Mouse (Mus musculus) layer of hippocampus, postnatal 14 days (tissue): ENCODE data around the gene Nit2. TPM values are rescaled to one million over a fixed set of nuclear protein-coding genes. Genes with fewer than 3 reads are reported as not detected.
"Not testable (repeated sequence)": the region's sequence is repeated elsewhere in the genome, so short reads cannot be mapped to it uniquely, and the experiment has no call there.

Source experiments
- DNase-seq, 2 experiments: peaks; one replicate each; pipeline ENCODE4 v3.0.0; 2021 to 2022; ENCODE audit warnings: low spot score in 2 of 2, mixed read lengths in 1 of 2
- long read RNA-seq, 2 experiments: library from polyadenylated mRNA; stranded (forward); transcript quantifications; one replicate each; pipeline ENCODE4 v2.0.0; 2021
- total RNA-seq, 2 experiments: library from RNA; stranded (reverse); gene quantifications; 2 replicates each; pipeline ENCODE4 v1.2.3; 2021

The Nit2 gene
- total RNA-seq = 10 to 100 TPM; 19.1 to 21.2 TPM
- long read RNA-seq, experiment 1, transcript Nit2-201 (10 exons, 1,286 nt) = major isoform, 12 of 13 reads
- long read RNA-seq, experiment 1, partial matches to known transcripts = 0 of 13 reads
- long read RNA-seq, experiment 1, other reads (novel, unspliced or antisense) = 1 of 13 reads
- long read RNA-seq, experiment 2, transcript Nit2-201 (10 exons, 1,286 nt) = major isoform, 16 of 19 reads
- long read RNA-seq, experiment 2, partial matches to known transcripts = 1 of 19 reads
- long read RNA-seq, experiment 2, other reads (novel, unspliced or antisense) = 2 of 19 reads

- DNase-seq = peak; percentile 87 to 93
Measured at GRCm38 (mm10) chr16:57166611-57167513, at the start of gene Nit2. Nit2 (minus strand) TSS chr16:57167341.

GRCm38 (mm10) chr16:57215957-57216356 lies 48.8 kb upstream of the Nit2 start:
- DNase-seq = no peak

- DNase-seq = no peak
Measured at GRCm38 (mm10) chr16:57211037-57211436, 43.9 kb upstream of the Nit2 start.

GRCm38 (mm10) chr16:57208342-57208741 lies 41.2 kb upstream of the Nit2 start:
- no peak for DNase-seq

GRCm38 (mm10) chr16:57197281-57197680 lies 30.1 kb upstream of the Nit2 start:
- DNase-seq = no peak

GRCm38 (mm10) chr16:57196590-57196989 lies 29.4 kb upstream of the Nit2 start:
- no peak for DNase-seq

- no peak for DNase-seq
Measured at GRCm38 (mm10) chr16:57191214-57191613, 24.1 kb upstream of the Nit2 start.

GRCm38 (mm10) chr16:57190390-57190789 lies 23.2 kb upstream of the Nit2 start:
- DNase-seq = no peak

- peak in 1 of 2 experiments; percentile 28 for DNase-seq
Measured at GRCm38 (mm10) chr16:57189493-57189892, 22.4 kb upstream of the Nit2 start.

GRCm38 (mm10) chr16:57186618-57187017 lies 19.5 kb upstream of the Nit2 start:
- DNase-seq = no peak

GRCm38 (mm10) chr16:57182037-57182436 lies 14.9 kb upstream of the Nit2 start:
- no peak for DNase-seq

GRCm38 (mm10) chr16:57181180-57181579 lies 14.0 kb upstream of the Nit2 start:
- peak in 1 of 2 experiments; percentile 37 for DNase-seq

GRCm38 (mm10) chr16:57177664-57178063 lies 10.5 kb upstream of the Nit2 start:
- DNase-seq = no peak

- DNase-seq = peak in 1 of 2 experiments; percentile 46
Measured at GRCm38 (mm10) chr16:57177254-57177653, 10.1 kb upstream of the Nit2 start.

- DNase-seq = no peak
Measured at GRCm38 (mm10) chr16:57176276-57176675, 9.1 kb upstream of the Nit2 start.

- no peak for DNase-seq
Measured at GRCm38 (mm10) chr16:57175751-57176150, 8.6 kb upstream of the Nit2 start.

- not testable (repeated sequence) for DNase-seq
Measured at GRCm38 (mm10) chr16:57174480-57174879, 7.3 kb upstream of the Nit2 start.

GRCm38 (mm10) chr16:57171570-57171969 lies 4.4 kb upstream of the Nit2 start:
- no peak for DNase-seq

GRCm38 (mm10) chr16:57171161-57171560 lies 4.0 kb upstream of the Nit2 start:
- DNase-seq = no peak

GRCm38 (mm10) chr16:57168236-57168635 lies 1.1 kb upstream of the Nit2 start:
- DNase-seq = no peak

- no peak for DNase-seq
Measured at GRCm38 (mm10) chr16:57167514-57167912, 372 bp upstream of the Nit2 start.

GRCm38 (mm10) chr16:57166086-57166485 lies 1.1 kb downstream of the Nit2 start:
- DNase-seq = no peak
